Mouse (Mus musculus) common myeloid progenitor, adult 5-6 weeks (primary cell): ENCODE results near the gene Egfem1. TPM values are rescaled to one million over a fixed set of nuclear protein-coding genes. Genes with fewer than 3 reads are reported as not detected.

Source experiments
- ATAC-seq: replicated peaks from 2 replicates; pipeline ENCODE4 v1.8.0; 2016; ENCODE audit warnings: low read depth, mild to moderate bottlenecking, moderate TSS enrichment, inconsistent platforms; ENCODE audit not compliant: poor library complexity, severe bottlenecking
- total RNA-seq: library from RNA; stranded (forward); fragments of 200-1000, 187-1606 nt; gene quantifications from 2 replicates; pipeline ENCODE4 v1.2.3, GENCODE M21; 2017

The Egfem1 gene
- total RNA-seq, 1 experiment from 2014 or later, result not detected

- ATAC-seq, result no peak
Observed at GRCm38 (mm10) chr3:29243600-29243999, 161.8 kb downstream of the Egfem1 start.

- no peak for ATAC-seq
Observed at GRCm38 (mm10) chr3:29291633-29292032, 209.8 kb downstream of the Egfem1 start.

GRCm38 (mm10) chr3:29292251-29292650 lies 210.4 kb downstream of the Egfem1 start:
- ATAC-seq, result no peak

- ATAC-seq, result no peak
Observed at GRCm38 (mm10) chr3:29293230-29293629, 211.4 kb downstream of the Egfem1 start.

- ATAC-seq, result no peak
Observed at GRCm38 (mm10) chr3:29342223-29342791, 260.5 kb downstream of the Egfem1 start.

GRCm38 (mm10) chr3:29345805-29346204 lies 264.0 kb downstream of the Egfem1 start:
- ATAC-seq, result no peak

- ATAC-seq, result no peak
Observed at GRCm38 (mm10) chr3:29366907-29367306, 285.1 kb downstream of the Egfem1 start.

- ATAC-seq, result no peak
Observed at GRCm38 (mm10) chr3:29370519-29370918, 288.7 kb downstream of the Egfem1 start.

- ATAC-seq, result no peak
Observed at GRCm38 (mm10) chr3:29381255-29381654, 299.4 kb downstream of the Egfem1 start.

- no peak for ATAC-seq
Observed at GRCm38 (mm10) chr3:29399064-29399463, 317.2 kb downstream of the Egfem1 start.

- no peak for ATAC-seq
Observed at GRCm38 (mm10) chr3:29421634-29422033, 339.8 kb downstream of the Egfem1 start.

GRCm38 (mm10) chr3:29432109-29433091 lies 350.6 kb downstream of the Egfem1 start:
- no peak for ATAC-seq

- no peak for ATAC-seq
Observed at GRCm38 (mm10) chr3:29443024-29443423, 361.2 kb downstream of the Egfem1 start.

GRCm38 (mm10) chr3:29444661-29445060 lies 362.8 kb downstream of the Egfem1 start:
- ATAC-seq, result no peak

- ATAC-seq, result no peak
Observed at GRCm38 (mm10) chr3:29446081-29446480, 364.3 kb downstream of the Egfem1 start.

- ATAC-seq, result no peak
Observed at GRCm38 (mm10) chr3:29448829-29449406, 367.1 kb downstream of the Egfem1 start.

GRCm38 (mm10) chr3:29498211-29498610 lies 416.4 kb downstream of the Egfem1 start:
- ATAC-seq, result no peak

GRCm38 (mm10) chr3:29499188-29499587 lies 417.4 kb downstream of the Egfem1 start:
- ATAC-seq, result no peak

GRCm38 (mm10) chr3:29525298-29525962 lies 443.6 kb downstream of the Egfem1 start:
- ATAC-seq, result no peak

GRCm38 (mm10) chr3:29525963-29526301 lies 444.1 kb downstream of the Egfem1 start:
- ATAC-seq, result no peak

- no peak for ATAC-seq
Observed at GRCm38 (mm10) chr3:29539211-29539610, 457.4 kb downstream of the Egfem1 start.
